Mouse (Mus musculus): ENCODE measurements around the gene Plcxd1. TPM values are rescaled to one million over a fixed set of nuclear protein-coding genes. Genes with fewer than 3 reads are reported as not detected.
A peak's percentile ranks its signal among the peaks of the same experiment; 100 is the strongest.

The Plcxd1 gene
- polyA plus RNA-seq, 1 experiment from 2014 or later = 3.0 TPM

GRCm38 (mm10) chr5:110098991-110099477 lies 735 bp upstream of the Plcxd1 start:
- no peaks in the 10 kb centered on the region for H3K9me3 ChIP-seq (ENCODE audit: control insufficient read depth, low read length)
- ATAC-seq (ENCODE audit: low read depth) = peak; percentile 71
- no peak overlapping the region for H3K4me2 ChIP-seq (ENCODE audit: low read depth, low read length)
- 48% methylated on average over 1 of the region's 1 CpGs for WGBS
- H3K4me1 ChIP-seq (replicated peaks; ENCODE audit: control insufficient read depth, insufficient read depth, low read length) = peaks cover 21% of the 10 kb centered on the region
- no peak overlapping the region for H3K4me3 ChIP-seq (ENCODE audit: low read length)
- no peak overlapping the region for H3K9ac ChIP-seq (ENCODE audit: low read length)
- peak overlapping the region; percentile 87 for H3K27ac ChIP-seq (ENCODE audit: low read length)
- no peaks in the 10 kb centered on the region for H3K27me3 ChIP-seq (ENCODE audit: control insufficient read depth, insufficient read depth, low read depth, low read length)
- H3K36me3 ChIP-seq (ENCODE audit: control insufficient read depth, insufficient read depth, low read length) = peaks cover 14% of the 10 kb centered on the region

- Histone ChIP-seq H3K9me3 (ENCODE audit: control insufficient read depth, low read length) (peaks cover 7% of the 10 kb centered on the region; the same call in 1 of the 2 replicates), H3K4me2 (ENCODE audit: low read depth, low read length) (peak overlapping the region; percentile 62), H3K27ac (ENCODE audit: low read length) (no peak overlapping the region), H3K4me3 (ENCODE audit: low read length) (peak overlapping the region; percentile 44), H3K36me3 (ENCODE audit: control insufficient read depth, insufficient read depth, low read length) (peaks cover 33% of the 10 kb centered on the region), H3K27me3 (ENCODE audit: control insufficient read depth, insufficient read depth, low read depth, low read length) (no peaks in the 10 kb centered on the region), H3K4me1 (replicated peaks; ENCODE audit: control insufficient read depth, insufficient read depth, low read length) (peaks cover 19% of the 10 kb centered on the region), H3K9ac (ENCODE audit: low read length) (peak overlapping the region; percentile 46)
- 1% methylated on average over 33 of the region's 37 CpGs for WGBS
- peak; percentile 6; the same call in 1 of the 2 replicates for ATAC-seq (ENCODE audit: low read depth)
These were observed 1.3 kb downstream of the Plcxd1 start for GRCm38 (mm10) chr5:110100921-110101631.

- H3K27ac ChIP-seq (ENCODE audit: low read length) = no peak overlapping the region
- WGBS = 11% methylated on average over 34 of the region's 34 CpGs
- H3K4me2 ChIP-seq (ENCODE audit: low read depth, low read length) = peak overlapping the region; percentile 62
- peak overlapping the region; percentile 46 for H3K9ac ChIP-seq (ENCODE audit: low read length)
- H3K36me3 ChIP-seq (ENCODE audit: control insufficient read depth, insufficient read depth, low read length) = peaks cover 37% of the 10 kb centered on the region
- H3K4me3 ChIP-seq (ENCODE audit: low read length) = peak overlapping the region; percentile 44
- H3K27me3 ChIP-seq (ENCODE audit: control insufficient read depth, insufficient read depth, low read depth, low read length) = no peaks in the 10 kb centered on the region
- H3K9me3 ChIP-seq (ENCODE audit: control insufficient read depth, low read length) = peaks cover 7% of the 10 kb centered on the region; the same call in 1 of the 2 replicates
- ATAC-seq (ENCODE audit: low read depth) = peak; percentile 12; the same call in 1 of the 2 replicates
- H3K4me1 ChIP-seq (replicated peaks; ENCODE audit: control insufficient read depth, insufficient read depth, low read length) = peaks cover 26% of the 10 kb centered on the region
These were observed 2.1 kb downstream of the Plcxd1 start for GRCm38 (mm10) chr5:110101716-110102347.

- Histone ChIP-seq H3K9ac (ENCODE audit: low read length) (no peak overlapping the region), H3K27me3 (ENCODE audit: control insufficient read depth, insufficient read depth, low read depth, low read length) (no peaks in the 10 kb centered on the region), H3K27ac (ENCODE audit: low read length) (no peak overlapping the region), H3K4me3 (ENCODE audit: low read length) (no peak overlapping the region), H3K4me2 (ENCODE audit: low read depth, low read length) (no peak overlapping the region), H3K9me3 (ENCODE audit: control insufficient read depth, low read length) (peaks cover 7% of the 10 kb centered on the region; the same call in 1 of the 2 replicates), H3K36me3 (ENCODE audit: control insufficient read depth, insufficient read depth, low read length) (peaks cover 37% of the 10 kb centered on the region), H3K4me1 (replicated peaks; ENCODE audit: control insufficient read depth, insufficient read depth, low read length) (peaks cover 29% of the 10 kb centered on the region)
- no peak for ATAC-seq (ENCODE audit: low read depth)
- WGBS = 90% methylated on average over 13 of the region's 13 CpGs
These were observed 2.7 kb downstream of the Plcxd1 start for GRCm38 (mm10) chr5:110102429-110102828.

- H3K4me1 ChIP-seq (replicated peaks; ENCODE audit: control insufficient read depth, insufficient read depth, low read length) = peaks cover 29% of the 10 kb centered on the region
- no peaks in the 10 kb centered on the region for H3K27me3 ChIP-seq (ENCODE audit: control insufficient read depth, insufficient read depth, low read depth, low read length)
- 90% methylated on average over 19 of the region's 19 CpGs for WGBS
- H3K4me3 ChIP-seq (ENCODE audit: low read length) = no peak overlapping the region
- no peak overlapping the region for H3K4me2 ChIP-seq (ENCODE audit: low read depth, low read length)
- no peak overlapping the region for H3K27ac ChIP-seq (ENCODE audit: low read length)
- no peak overlapping the region for H3K9ac ChIP-seq (ENCODE audit: low read length)
- H3K36me3 ChIP-seq (ENCODE audit: control insufficient read depth, insufficient read depth, low read length) = peaks cover 37% of the 10 kb centered on the region
- no peak for ATAC-seq (ENCODE audit: low read depth)
- H3K9me3 ChIP-seq (ENCODE audit: control insufficient read depth, low read length) = peaks cover 7% of the 10 kb centered on the region; the same call in 1 of the 2 replicates
These were observed 3.3 kb downstream of the Plcxd1 start for GRCm38 (mm10) chr5:110102853-110103625.

- 94% methylated on average over 27 of the region's 27 CpGs for WGBS
- Histone ChIP-seq H3K4me1 (replicated peaks; ENCODE audit: control insufficient read depth, insufficient read depth, low read length) (peaks cover 29% of the 10 kb centered on the region), H3K9ac (ENCODE audit: low read length) (no peak overlapping the region), H3K9me3 (ENCODE audit: control insufficient read depth, low read length) (peaks cover 7% of the 10 kb centered on the region; the same call in 1 of the 2 replicates), H3K4me3 (ENCODE audit: low read length) (no peak overlapping the region), H3K27ac (ENCODE audit: low read length) (no peak overlapping the region), H3K4me2 (ENCODE audit: low read depth, low read length) (no peak overlapping the region), H3K27me3 (ENCODE audit: control insufficient read depth, insufficient read depth, low read depth, low read length) (no peaks in the 10 kb centered on the region), H3K36me3 (ENCODE audit: control insufficient read depth, insufficient read depth, low read length) (peaks cover 37% of the 10 kb centered on the region)
- ATAC-seq (ENCODE audit: low read depth) = no peak
These were observed 4.3 kb downstream of the Plcxd1 start for GRCm38 (mm10) chr5:110103901-110104615.

GRCm38 (mm10) chr5:110104616-110105380 lies 5.0 kb downstream of the Plcxd1 start:
- Histone ChIP-seq H3K4me1 (replicated peaks; ENCODE audit: control insufficient read depth, insufficient read depth, low read length) (peaks cover 29% of the 10 kb centered on the region), H3K36me3 (ENCODE audit: control insufficient read depth, insufficient read depth, low read length) (peaks cover 37% of the 10 kb centered on the region), H3K4me3 (ENCODE audit: low read length) (no peak overlapping the region), H3K4me2 (ENCODE audit: low read depth, low read length) (no peak overlapping the region), H3K9me3 (ENCODE audit: control insufficient read depth, low read length) (peaks cover 7% of the 10 kb centered on the region; the same call in 1 of the 2 replicates), H3K9ac (ENCODE audit: low read length) (no peak overlapping the region), H3K27ac (ENCODE audit: low read length) (no peak overlapping the region), H3K27me3 (ENCODE audit: control insufficient read depth, insufficient read depth, low read depth, low read length) (no peaks in the 10 kb centered on the region)
- no peak for ATAC-seq (ENCODE audit: low read depth)
- WGBS = 96% methylated on average over 36 of the region's 36 CpGs
